Mouse (Mus musculus): ENCODE data around the gene Bdkrb1.

DNA sequence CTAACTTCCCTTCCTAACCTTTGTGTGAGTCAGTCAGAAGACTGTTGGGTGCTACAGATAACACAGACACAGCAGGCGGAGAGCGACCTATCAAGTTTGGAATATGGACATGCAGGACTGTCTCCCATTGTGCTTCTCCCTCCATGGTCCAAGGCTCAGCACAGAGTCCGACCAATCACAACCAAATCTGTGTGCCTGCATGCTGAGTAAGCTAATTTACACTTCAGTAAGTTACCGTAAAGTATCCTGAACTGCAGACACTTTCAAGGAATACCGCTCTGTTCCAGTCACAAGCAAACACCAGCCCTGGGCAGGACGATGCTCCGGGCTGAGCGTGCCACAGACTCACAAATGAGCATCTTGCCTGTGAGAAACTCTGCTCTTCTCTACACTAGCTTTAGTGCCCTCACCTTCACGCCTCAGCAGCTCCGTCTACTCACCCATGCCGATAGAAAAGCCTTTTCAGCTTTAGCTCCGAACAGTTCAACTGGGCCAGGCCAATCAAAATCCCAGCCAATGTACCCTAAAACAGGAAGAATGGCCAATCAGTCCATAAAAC is 20.2 kb downstream of the Bdkrb1 start:
- TF ChIP-seq CTCF (IDR thresholded peaks at IDR 0.05; ENCODE audit: borderline replicate concordance, insufficient read depth, low read length) = no peak
- TF ChIP-seq POLR2A (IDR thresholded peaks at IDR 0.05; ENCODE audit: low read depth, low read length) = no peak
